In genomic region chr2:9688176-9688575, GRCm38 (mm10) we compare ENCODE assay signal across 21 mouse cellular contexts.
DNase-seq lines count a peak whose midpoint lies in the region; ATAC-seq and TF ChIP-seq lines count a peak whose summit lies in the region.
"Had no signal": no experiment of that assay in that cellular context is flagged by ENCODE, and none has a peak within 500 bp of the region (broad histone marks: within the 10 kb centered on the region; RNA-seq: fewer than 3 reads in every experiment).

No protein-coding gene starts in this region.

- H3K9ac ChIP-seq in midbrain, embryonic 15.5 days: no peak overlapping the region
- no peak overlapping the region for H3K9ac ChIP-seq in midbrain, embryonic 14.5 days (replicated peaks; ENCODE audit: low read length)
- H3K9ac ChIP-seq in MEL (ENCODE audit: control insufficient read depth, low read depth, low read length, poor library complexity, severe bottlenecking): no peak overlapping the region
- H3K9ac ChIP-seq: embryonic facial prominence, embryonic 12.5 days; heart, embryonic 12.5 days; hindbrain, embryonic 13.5 days; intestine, embryonic 15.5 days had no signal

- H3K36me3 ChIP-seq in midbrain, embryonic 15.5 days (replicated peaks): no peaks in the 10 kb centered on the region
- no peaks in the 10 kb centered on the region for H3K36me3 ChIP-seq in midbrain, embryonic 14.5 days (ENCODE audit: control insufficient read depth, insufficient read depth, low read length)
- H3K36me3 ChIP-seq in MEL (ENCODE audit: control insufficient read depth in 1 of 2, insufficient read depth in 2 of 2, low read length in 2 of 2): no peaks in the 10 kb centered on the region
- H3K36me3 ChIP-seq: embryonic facial prominence, embryonic 12.5 days; G1E; heart, embryonic 12.5 days; hindbrain, embryonic 13.5 days; intestine, embryonic 15.5 days had no signal

- 0 out of 2 replicates have a peak, but pooled peaks have one; percentile 39 for ATAC-seq in midbrain, embryonic 15.5 days (replicated peaks)
- ATAC-seq in midbrain, embryonic 14.5 days (ENCODE audit: low FRiP score, low TSS enrichment): no peak
- ATAC-seq: CD4-positive, CD25-positive, alpha-beta regulatory T cell, adult 4 months; forebrain, embryonic 16.5 days; hindbrain, postnatal 0 days; intestine, embryonic 15.5 days had no signal

- no peak for TF ChIP-seq POLR2A in MEL (IDR thresholded peaks at IDR 0.05; ENCODE audit: control insufficient read depth in 1 of 2, insufficient read depth in 1 of 2, low read depth in 1 of 2, low read length in 2 of 2, poor library complexity in 1 of 2)

- no peaks in the 10 kb centered on the region for H3K79me2 ChIP-seq in MEL (ENCODE audit: control insufficient read depth, insufficient read depth, low read length, poor library complexity)

- no peak overlapping the region for H3K4me2 ChIP-seq in midbrain, embryonic 15.5 days
- H3K4me2 ChIP-seq in midbrain, embryonic 14.5 days (ENCODE audit: low read length): no peak overlapping the region
- H3K4me2 ChIP-seq: embryonic facial prominence, embryonic 12.5 days; heart, embryonic 12.5 days; hindbrain, embryonic 13.5 days; intestine, embryonic 15.5 days had no signal

- no peak for TF ChIP-seq CTCF in MEL (IDR thresholded peaks at IDR 0.05 in 2 of 3, conservative IDR thresholded peaks at IDR 0.05 in 1 of 3; ENCODE audit: control insufficient read depth in 1 of 3, insufficient read depth in 1 of 3, low read depth in 2 of 3, low read length in 3 of 3, poor library complexity in 1 of 3, severe bottlenecking in 1 of 3)

- no peak overlapping the region for H3K4me3 ChIP-seq in midbrain, embryonic 15.5 days
- H3K4me3 ChIP-seq in midbrain, embryonic 14.5 days (replicated peaks; ENCODE audit: low read depth, low read length): no peak overlapping the region
- no peak overlapping the region for H3K4me3 ChIP-seq in MEL (ENCODE audit: control insufficient read depth in 1 of 2, insufficient read depth in 1 of 2, low read depth in 2 of 2, low read length in 2 of 2)
- H3K4me3 ChIP-seq: embryonic facial prominence, embryonic 12.5 days; heart, adult 2 months; heart, embryonic 12.5 days; hindbrain, embryonic 13.5 days; intestine, embryonic 15.5 days had no signal

- no peak for DNase-seq in midbrain, embryonic 14.5 days
- DNase-seq in MEL (ENCODE audit: low read depth, low spot score): peak; percentile 7
- DNase-seq in induced T-regulatory cell, adult 2 months (ENCODE audit: low read depth): peak; percentile 75
- no peak for DNase-seq in layer of hippocampus, adult 9-11 months
- no peak for DNase-seq in kidney, adult 8-10 months
- DNase-seq: adrenal gland, postnatal 10 days; cerebellum, adult 11-12 months; cerebellum, adult 9-11 months; embryo, embryonic 11 days; gastrocnemius, postnatal 10 days; heart, adult 2 months; heart, postnatal 36 days had no signal

- TF ChIP-seq RAD21 in MEL (IDR thresholded peaks at IDR 0.05; ENCODE audit: low read depth, low read length): no peak

- no peaks in the 10 kb centered on the region for H3K27me3 ChIP-seq in midbrain, embryonic 15.5 days (replicated peaks)
- no peaks in the 10 kb centered on the region for H3K27me3 ChIP-seq in midbrain, embryonic 14.5 days (ENCODE audit: control insufficient read depth, insufficient read depth, low read length)
- H3K27me3 ChIP-seq in MEL (ENCODE audit: control insufficient read depth in 1 of 2, insufficient read depth in 2 of 2, low read length in 2 of 2): no peaks in the 10 kb centered on the region; a peak in 1 of 4 replicates
- H3K27me3 ChIP-seq: embryonic facial prominence, embryonic 12.5 days; heart, embryonic 12.5 days; hindbrain, embryonic 13.5 days; intestine, embryonic 15.5 days had no signal

- H3K27ac ChIP-seq in midbrain, embryonic 15.5 days: no peak overlapping the region
- H3K27ac ChIP-seq in midbrain, embryonic 14.5 days (replicated peaks; ENCODE audit: low read depth, low read length): no peak overlapping the region
- H3K27ac ChIP-seq in MEL (ENCODE audit: control insufficient read depth, low read depth, low read length): no peak overlapping the region
- H3K27ac ChIP-seq: embryonic facial prominence, embryonic 12.5 days; heart, adult 2 months; hindbrain, embryonic 13.5 days; hindbrain, postnatal 0 days; intestine, embryonic 15.5 days had no signal

- H3K4me1 ChIP-seq in midbrain, embryonic 15.5 days: no peaks in the 10 kb centered on the region
- no peaks in the 10 kb centered on the region for H3K4me1 ChIP-seq in midbrain, embryonic 14.5 days (ENCODE audit: control insufficient read depth, insufficient read depth, low read length)
- H3K4me1 ChIP-seq in MEL (ENCODE audit: control insufficient read depth in 1 of 2, insufficient read depth in 2 of 2, low read length in 2 of 2): no peaks in the 10 kb centered on the region; a peak in 1 of 4 replicates
- H3K4me1 ChIP-seq: embryonic facial prominence, embryonic 12.5 days; heart, embryonic 12.5 days; hindbrain, embryonic 13.5 days; intestine, embryonic 15.5 days had no signal

- no peak for TF ChIP-seq EP300 in MEL (IDR thresholded peaks at IDR 0.05; ENCODE audit: low read depth in 1 of 2, low read length in 2 of 2)

- no peaks in the 10 kb centered on the region for H3K9me3 ChIP-seq in midbrain, embryonic 15.5 days
- no peaks in the 10 kb centered on the region for H3K9me3 ChIP-seq in midbrain, embryonic 14.5 days (ENCODE audit: control insufficient read depth, low read length)
- H3K9me3 ChIP-seq in MEL (replicated peaks; ENCODE audit: insufficient read depth, low read length): no peaks in the 10 kb centered on the region
- H3K9me3 ChIP-seq: embryonic facial prominence, embryonic 12.5 days; G1E; heart, embryonic 12.5 days; hindbrain, embryonic 13.5 days; intestine, embryonic 15.5 days had no signal

- WGBS in midbrain, embryonic 15.5 days: 92% methylated on average over 7 of the region's 7 CpGs
- 92% methylated on average over 7 of the region's 7 CpGs for WGBS in midbrain, embryonic 14.5 days

TF ChIP-seq in MEL, 35 proteins besides CTCF, POLR2A, EP300 and RAD21:
- TF ChIP-seq HCFC1 (IDR thresholded peaks at IDR 0.05; ENCODE audit: low read depth, low read length): no peak
- no peak for TF ChIP-seq POLR2AphosphoS5 (IDR thresholded peaks at IDR 0.05; ENCODE audit: borderline replicate concordance, low read depth, low read length)
- no peak for TF ChIP-seq BHLHE40 (IDR thresholded peaks at IDR 0.05; ENCODE audit: borderline replicate concordance, low read depth, low read length)
- TF ChIP-seq CHD1 (IDR thresholded peaks at IDR 0.05; ENCODE audit: low read depth, low read length): no peak
- no peak for TF ChIP-seq SIN3A (IDR thresholded peaks at IDR 0.05; ENCODE audit: low read length)

Comparison
In these comparisons a context has a peak if more than half of its experiments do, and no peak if none do; other contexts are left out.
1. DNase-seq: peak in MEL (single experiment) and induced T-regulatory cell, adult 2 months (single experiment); none in midbrain, embryonic 14.5 days (single experiment), layer of hippocampus, adult 9-11 months (single experiment) and kidney, adult 8-10 months (0 of 2).